Mouse (Mus musculus) E14TG2a.4 (cell line): ENCODE data around the gene Cpt2.

ENCODE experiments used
- H3K27me3 ChIP-seq: 2 replicates; pipeline ENCODE4 v1.6.1; 2014; ENCODE audit warnings: low read length, control low read depth; ENCODE audit not compliant: insufficient read depth
- H3K36me3 ChIP-seq: 2 replicates; pipeline ENCODE4 v1.6.1; 2014; ENCODE audit warnings: low read length, control low read depth; ENCODE audit not compliant: insufficient read depth
- H3K4me1 ChIP-seq: replicated peaks from 2 replicates; pipeline ENCODE4 v1.6.1; 2014; ENCODE audit warnings: low read depth, low read length, control low read depth
- H3K4me3 ChIP-seq: replicated peaks from 2 replicates; pipeline ENCODE4 v1.5.1; 2014; ENCODE audit warnings: mild to moderate bottlenecking, low read length
- H3K9me3 ChIP-seq: 2 replicates; pipeline ENCODE4 v1.6.1; 2014; ENCODE audit warnings: low read length, control low read depth
- CTCF ChIP-seq: conservative IDR thresholded peaks from 2 replicates; pipeline ENCODE4 v1.5.1; 2014; ENCODE audit warnings: low read length
- NANOG ChIP-seq: IDR thresholded peaks from 2 replicates; pipeline ENCODE4 v1.6.1; 2014; ENCODE audit warnings: borderline replicate concordance, low read length, mixed read lengths
- POU5F1 ChIP-seq: IDR thresholded peaks from 2 replicates; pipeline ENCODE4 v1.6.1; 2014; ENCODE audit warnings: low read length, borderline replicate concordance

The Cpt2 gene

GRCm38 (mm10) chr4:107952845-107953244, 29.4 kb upstream of the Cpt2 start:
- no peaks in the 10 kb centered on the region for H3K36me3 ChIP-seq
- 0 out of 2 replicates have a peak, but pooled peaks cover 4% of the 10 kb centered on the region for H3K27me3 ChIP-seq
- no peak for TF ChIP-seq NANOG
- no peak for TF ChIP-seq POU5F1
- no peak for TF ChIP-seq CTCF
- H3K4me3 ChIP-seq = no peak overlapping the region
- no peaks in the 10 kb centered on the region for H3K9me3 ChIP-seq
- no peaks in the 10 kb centered on the region for H3K4me1 ChIP-seq

- Histone ChIP-seq H3K4me3 (no peak overlapping the region), H3K27me3 (0 out of 2 replicates have a peak, but pooled peaks cover 4% of the 10 kb centered on the region), H3K9me3 (0 out of 2 replicates have a peak, but pooled peaks cover under 1% of the 10 kb centered on the region), H3K36me3 (no peaks in the 10 kb centered on the region), H3K4me1 (no peaks in the 10 kb centered on the region)
- TF ChIP-seq POU5F1 (no peak), NANOG (no peak), CTCF (no peak)
These were observed 26.5 kb upstream of the Cpt2 start for GRCm38 (mm10) chr4:107949918-107950317.

- H3K27me3 ChIP-seq = 0 out of 2 replicates have a peak, but pooled peaks cover 9% of the 10 kb centered on the region
- H3K4me1 ChIP-seq = no peaks in the 10 kb centered on the region; the same call in 1 of the 2 replicates
- no peak overlapping the region for H3K4me3 ChIP-seq
- TF ChIP-seq POU5F1 (no peak), CTCF (no peak), NANOG (no peak)
- H3K36me3 ChIP-seq = no peaks in the 10 kb centered on the region
- H3K9me3 ChIP-seq = peaks cover 6% of the 10 kb centered on the region; the same call in 1 of the 2 replicates
These were observed 20.7 kb upstream of the Cpt2 start for GRCm38 (mm10) chr4:107944141-107944540.

DNA sequence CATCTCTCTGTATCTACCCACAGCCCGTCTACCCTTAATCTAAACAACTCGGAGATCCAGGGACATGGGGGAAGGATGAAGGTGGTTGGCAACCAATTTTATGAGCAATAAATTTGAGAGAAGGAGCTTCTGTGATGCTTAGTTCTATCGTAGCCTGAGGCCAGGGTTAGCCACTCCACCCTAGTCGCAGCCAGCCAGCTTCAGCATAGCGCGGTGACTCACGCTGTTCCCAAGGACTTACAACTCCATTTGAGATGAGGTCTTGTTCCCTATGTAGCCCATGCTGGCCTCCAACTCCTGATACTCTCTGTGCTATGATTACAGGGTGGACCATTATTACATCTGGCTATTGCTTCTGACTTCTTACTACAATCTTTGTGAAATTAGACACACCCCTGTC, 19.3 kb upstream of the Cpt2 start:
- TF ChIP-seq POU5F1 = no peak
- no peak for TF ChIP-seq CTCF
- no peak for TF ChIP-seq NANOG
- Histone ChIP-seq H3K27me3 (0 out of 2 replicates have a peak, but pooled peaks cover 11% of the 10 kb centered on the region), H3K9me3 (peaks cover 6% of the 10 kb centered on the region; the same call in 1 of the 2 replicates), H3K4me3 (no peak overlapping the region), H3K36me3 (no peaks in the 10 kb centered on the region), H3K4me1 (no peaks in the 10 kb centered on the region; the same call in 1 of the 2 replicates)

GRCm38 (mm10) chr4:107938124-107938523, 14.7 kb upstream of the Cpt2 start:
- H3K36me3 ChIP-seq = no peaks in the 10 kb centered on the region
- H3K27me3 ChIP-seq = 0 out of 2 replicates have a peak, but pooled peaks cover 11% of the 10 kb centered on the region
- TF ChIP-seq CTCF (no peak), POU5F1 (no peak), NANOG (no peak)
- H3K9me3 ChIP-seq = no peaks in the 10 kb centered on the region
- no peak overlapping the region for H3K4me3 ChIP-seq
- no peaks in the 10 kb centered on the region; the same call in 1 of the 2 replicates for H3K4me1 ChIP-seq

DNA sequence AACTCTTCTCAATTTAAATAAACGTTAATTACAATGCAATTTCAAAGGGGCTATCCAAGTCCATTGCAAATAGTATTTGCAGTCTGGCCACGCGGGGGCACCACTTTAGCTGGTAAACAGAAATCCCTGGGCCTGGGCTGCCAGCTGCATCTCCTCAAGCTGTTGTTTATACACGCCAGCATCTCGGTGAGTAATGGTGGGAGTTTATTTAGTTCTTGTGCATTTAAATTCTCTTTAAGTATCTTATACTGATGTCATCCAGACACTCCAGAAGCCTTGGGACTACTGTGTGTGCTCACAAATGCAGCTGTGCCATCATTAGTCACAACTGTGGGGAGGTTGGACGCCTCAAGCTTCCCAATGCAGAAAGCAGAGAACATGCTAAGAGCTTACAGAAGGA, 13.9 kb upstream of the Cpt2 start:
- Histone ChIP-seq H3K9me3 (no peaks in the 10 kb centered on the region), H3K36me3 (no peaks in the 10 kb centered on the region), H3K4me3 (no peak overlapping the region), H3K27me3 (0 out of 2 replicates have a peak, but pooled peaks cover 11% of the 10 kb centered on the region), H3K4me1 (no peaks in the 10 kb centered on the region; the same call in 1 of the 2 replicates)
- peak; percentile 39 for TF ChIP-seq CTCF
- TF ChIP-seq NANOG = no peak

DNA sequence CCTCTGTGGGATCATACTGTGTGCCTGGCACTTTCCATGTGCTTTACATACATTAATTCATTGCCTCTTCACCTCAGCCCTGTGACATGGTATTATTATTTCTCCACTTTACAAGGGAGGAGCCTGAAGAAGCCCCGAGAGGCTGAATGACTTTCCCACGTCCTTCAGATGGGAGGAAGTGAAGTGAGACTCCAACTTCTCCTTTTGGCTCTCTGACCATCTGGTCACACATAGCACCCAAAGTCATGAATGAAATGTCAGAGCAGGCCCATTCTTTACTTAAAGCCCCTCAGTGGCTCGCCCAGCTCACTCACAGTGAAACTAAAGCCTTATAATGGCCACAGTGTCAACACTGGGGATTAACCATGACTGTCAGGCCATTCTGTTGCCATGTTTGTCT, 11.8 kb upstream of the Cpt2 start:
- no peaks in the 10 kb centered on the region for H3K36me3 ChIP-seq
- 0 out of 2 replicates have a peak, but pooled peaks cover 9% of the 10 kb centered on the region for H3K27me3 ChIP-seq
- TF ChIP-seq POU5F1 (no peak), NANOG (no peak), CTCF (no peak)
- H3K4me1 ChIP-seq = no peaks in the 10 kb centered on the region; the same call in 1 of the 2 replicates
- no peak overlapping the region for H3K4me3 ChIP-seq
- no peaks in the 10 kb centered on the region for H3K9me3 ChIP-seq

DNA sequence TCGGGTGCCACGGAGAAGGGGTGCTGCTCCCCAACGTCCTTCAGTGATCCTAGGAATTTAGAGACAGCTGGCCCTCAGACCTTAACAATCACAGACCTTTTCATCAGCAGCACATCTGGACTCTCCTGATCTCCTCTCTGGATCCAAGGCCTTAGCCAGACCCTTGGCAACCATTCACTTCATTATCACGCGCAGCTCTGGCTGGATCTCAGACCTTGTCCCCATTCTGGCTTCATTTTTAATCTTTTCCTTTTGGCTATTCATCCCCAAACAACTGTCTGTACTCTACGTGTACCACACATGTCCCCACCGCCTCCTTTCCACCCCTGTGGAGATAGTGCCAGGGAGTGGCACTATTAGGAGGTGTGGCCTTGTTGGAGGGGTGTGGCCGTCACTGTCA, 9.8 kb upstream of the Cpt2 start:
- H3K9me3 ChIP-seq = no peaks in the 10 kb centered on the region
- H3K27me3 ChIP-seq = no peaks in the 10 kb centered on the region
- no peaks in the 10 kb centered on the region for H3K4me1 ChIP-seq
- TF ChIP-seq NANOG (no peak), POU5F1 (no peak), CTCF (no peak)
- H3K4me3 ChIP-seq = no peak overlapping the region
- no peaks in the 10 kb centered on the region for H3K36me3 ChIP-seq

- TF ChIP-seq POU5F1 = no peak
- TF ChIP-seq CTCF = no peak
- TF ChIP-seq NANOG = no peak
- Histone ChIP-seq H3K9me3 (peaks cover 10% of the 10 kb centered on the region), H3K4me1 (no peaks in the 10 kb centered on the region), H3K27me3 (no peaks in the 10 kb centered on the region), H3K36me3 (no peaks in the 10 kb centered on the region), H3K4me3 (no peak overlapping the region)
These were observed 8.0 kb upstream of the Cpt2 start for GRCm38 (mm10) chr4:107931453-107931852.

- Histone ChIP-seq H3K9me3 (peaks cover 17% of the 10 kb centered on the region), H3K36me3 (no peaks in the 10 kb centered on the region)
These were observed 5.3 kb upstream of the Cpt2 start for GRCm38 (mm10) chr4:107928726-107929125.

More at GRCm38 (mm10) chr4:107928726-107929125, 5.3 kb upstream of the Cpt2 start:
- H3K4me3 ChIP-seq = no peak overlapping the region
- H3K27me3 ChIP-seq = no peaks in the 10 kb centered on the region
- H3K4me1 ChIP-seq = no peaks in the 10 kb centered on the region
- no peak for TF ChIP-seq POU5F1
- no peak for TF ChIP-seq CTCF
- no peak for TF ChIP-seq NANOG
